Comparison of ENCODE assay signal across 8 mouse cellular contexts in genomic region chr17:73950062-73950735, GRCm38 (mm10). TPM values are rescaled to one million over a fixed set of nuclear protein-coding genes. Genes with fewer than 3 reads are reported as not detected.
DNase-seq lines count a peak whose midpoint lies in the region; ATAC-seq and TF ChIP-seq lines count a peak whose summit lies in the region.

Gene Xdh, minus strand, starts transcription at chr17:73950196.

- H3K27me3 ChIP-seq in heart, postnatal 0 days (ENCODE audit: control insufficient read depth, insufficient read depth, low read length), result no peaks in the 10 kb centered on the region
- no peaks in the 10 kb centered on the region for H3K27me3 ChIP-seq in lung, embryonic 15.5 days

- TF ChIP-seq CTCF in heart, postnatal 0 days (IDR thresholded peaks at IDR 0.05; ENCODE audit: low read depth), result no peak

- no peaks in the 10 kb centered on the region for H3K9me3 ChIP-seq in heart, postnatal 0 days (replicated peaks; ENCODE audit: control insufficient read depth, low read length)
- H3K9me3 ChIP-seq in lung, embryonic 15.5 days, result no peaks in the 10 kb centered on the region

- peak within 1 kb of the TSS; percentile 45 for H3K4me2 ChIP-seq in heart, postnatal 0 days (ENCODE audit: low read depth, low read length)
- peak within 1 kb of the TSS; percentile 39 for H3K4me2 ChIP-seq in lung, embryonic 15.5 days

- no peak within 1 kb of the TSS for H3K9ac ChIP-seq in heart, postnatal 0 days (replicated peaks; ENCODE audit: low read depth, low read length)
- H3K9ac ChIP-seq in lung, embryonic 15.5 days, result no peak within 1 kb of the TSS

- WGBS in heart, postnatal 0 days, result 38% methylated on average over 13 of the region's 13 CpGs
- WGBS in lung, embryonic 15.5 days, result 43% methylated on average over 13 of the region's 13 CpGs

- ATAC-seq in heart, postnatal 0 days (ENCODE audit: insufficient read depth, low read depth), result peak; percentile 85
- ATAC-seq in lung, embryonic 15.5 days (ENCODE audit: borderline replicate concordance, extremely low read depth, low FRiP score, low TSS enrichment), result peak; percentile 92

- H3K36me3 ChIP-seq in heart, postnatal 0 days (replicated peaks; ENCODE audit: control insufficient read depth, insufficient read depth, low read length), result no peaks in the 10 kb centered on the region
- H3K36me3 ChIP-seq in lung, embryonic 15.5 days, result no peaks in the 10 kb centered on the region

- peak within 1 kb of the TSS; percentile 32; the same call in 1 of the 2 replicates for H3K27ac ChIP-seq in heart, postnatal 0 days (ENCODE audit: low read depth)
- H3K27ac ChIP-seq in lung, embryonic 15.5 days, result peak within 1 kb of the TSS; percentile 7; the same call in 1 of the 2 replicates

- no peak for TF ChIP-seq EP300 in heart, postnatal 0 days (IDR thresholded peaks at IDR 0.05; ENCODE audit: low read depth)

- no peaks in the 10 kb centered on the region for H3K4me1 ChIP-seq in heart, postnatal 0 days (ENCODE audit: control insufficient read depth, insufficient read depth)
- H3K4me1 ChIP-seq in lung, embryonic 15.5 days, result peaks cover 17% of the 10 kb centered on the region

- DNase-seq in layer of hippocampus, adult 18-20 months (ENCODE audit: low spot score in 2 of 2), result no peak
- no peak for DNase-seq in layer of hippocampus, postnatal 10 days (ENCODE audit: low spot score in 2 of 2)
- peak; percentile 58 for DNase-seq in adrenal gland, postnatal 25 days
- peak; percentile 88 for DNase-seq in heart, postnatal 0 days (ENCODE audit: low spot score)
- peak; percentile 9 for DNase-seq in yolk sac, embryonic 10.5 days (ENCODE audit: low spot score)
- DNase-seq in right cerebral cortex, postnatal 25 days, result no peak
- no peak for DNase-seq in neural tube, embryonic 10.5 days (ENCODE audit: extremely low spot score, low spot score)

- peak within 1 kb of the TSS; percentile 10 for H3K4me3 ChIP-seq in heart, postnatal 0 days (ENCODE audit: low read depth, low read length)
- peak within 1 kb of the TSS; percentile 15 for H3K4me3 ChIP-seq in lung, embryonic 15.5 days

RNA-seq across cellular contexts. Expression of gene Xdh, which starts in this region (rescaled TPM):
- 10 to 100 TPM; 21.7 to 26.6 TPM for total RNA-seq in layer of hippocampus, adult 18-20 months (2021)
- total RNA-seq in layer of hippocampus, postnatal 10 days (2021), result under 1 TPM; 0.49 to 0.82 TPM
- 446 and 487 TPM in 2 replicates for total RNA-seq in adrenal gland, postnatal 25 days (2021)
- 7.8 and 20.4 TPM in 2 replicates for total RNA-seq in heart, postnatal 0 days (2014; rRNA removed; ENCODE audit: low replicate concordance)
- polyA plus RNA-seq in heart, postnatal 0 days (2015; fragmentation: Nextera tagmentation; extraction: Ambion mirVana), result 2.3 and 2.8 TPM in 2 replicates
- 4.1 and 6.0 TPM in 2 replicates for polyA plus RNA-seq in lung, embryonic 15.5 days (2015; fragmentation: Nextera tagmentation; extraction: Ambion mirVana)

Comparison
In these comparisons a context has a peak if more than half of its experiments do, and no peak if none do; other contexts are left out.
1. RNA of gene Xdh (total RNA-seq): 446 to 487 TPM in adrenal gland, postnatal 25 days; 21.7 to 26.6 TPM in layer of hippocampus, adult 18-20 months, 7.8 to 20.4 TPM in heart, postnatal 0 days and 0.49 to 0.82 TPM in layer of hippocampus, postnatal 10 days; every median in the first group is over 10 times any median in the second.
2. DNase-seq: peak in adrenal gland, postnatal 25 days (single experiment), heart, postnatal 0 days (single experiment) and yolk sac, embryonic 10.5 days (single experiment); none in layer of hippocampus, adult 18-20 months (0 of 2), layer of hippocampus, postnatal 10 days (0 of 2), right cerebral cortex, postnatal 25 days (single experiment) and neural tube, embryonic 10.5 days (single experiment).